Mouse (Mus musculus): ENCODE measurements around the gene Dnah2.

The Dnah2 gene

GRCm38 (mm10) chr11:69487474-69487873, 61.4 kb downstream of the Dnah2 start:
- Histone ChIP-seq H3K36me3 (ENCODE audit: control insufficient read depth, insufficient read depth, low read length, poor library complexity, severe bottlenecking) (no peaks in the 10 kb centered on the region), H3K27me3 (ENCODE audit: control insufficient read depth, insufficient read depth, low read length, poor library complexity, severe bottlenecking) (no peaks in the 10 kb centered on the region)
- DNase-seq (ENCODE audit: low read depth, low spot score): no peak

- DNase-seq (ENCODE audit: low read depth, low spot score): no peak
- no peaks in the 10 kb centered on the region for H3K36me3 ChIP-seq (ENCODE audit: control insufficient read depth, insufficient read depth, low read length, poor library complexity, severe bottlenecking)
- H3K27me3 ChIP-seq (ENCODE audit: control insufficient read depth, insufficient read depth, low read length, poor library complexity, severe bottlenecking): no peaks in the 10 kb centered on the region
These were observed 71.3 kb downstream of the Dnah2 start for GRCm38 (mm10) chr11:69477645-69478044.

GRCm38 (mm10) chr11:69476802-69477201, 72.1 kb downstream of the Dnah2 start:
- Histone ChIP-seq H3K27me3 (ENCODE audit: control insufficient read depth, insufficient read depth, low read length, poor library complexity, severe bottlenecking) (peaks cover 2% of the 10 kb centered on the region; the same call in 1 of the 2 replicates), H3K36me3 (ENCODE audit: control insufficient read depth, insufficient read depth, low read length, poor library complexity, severe bottlenecking) (no peaks in the 10 kb centered on the region)
- no peak for DNase-seq (ENCODE audit: low read depth, low spot score)

GRCm38 (mm10) chr11:69474737-69475136, 74.2 kb downstream of the Dnah2 start:
- no peaks in the 10 kb centered on the region for H3K36me3 ChIP-seq (ENCODE audit: control insufficient read depth, insufficient read depth, low read length, poor library complexity, severe bottlenecking)
- no peak for DNase-seq (ENCODE audit: low read depth, low spot score)
- H3K27me3 ChIP-seq (ENCODE audit: control insufficient read depth, insufficient read depth, low read length, poor library complexity, severe bottlenecking): peaks cover 2% of the 10 kb centered on the region; the same call in 1 of the 2 replicates

GRCm38 (mm10) chr11:69472687-69473086, 76.2 kb downstream of the Dnah2 start:
- DNase-seq (ENCODE audit: low read depth, low spot score): no peak
- Histone ChIP-seq H3K36me3 (ENCODE audit: control insufficient read depth, insufficient read depth, low read length, poor library complexity, severe bottlenecking) (no peaks in the 10 kb centered on the region), H3K27me3 (ENCODE audit: control insufficient read depth, insufficient read depth, low read length, poor library complexity, severe bottlenecking) (peaks cover 2% of the 10 kb centered on the region; the same call in 1 of the 2 replicates)

GRCm38 (mm10) chr11:69471491-69471890, 77.4 kb downstream of the Dnah2 start:
- DNase-seq (ENCODE audit: low read depth, low spot score): no peak
- Histone ChIP-seq H3K27me3 (ENCODE audit: control insufficient read depth, insufficient read depth, low read length, poor library complexity, severe bottlenecking) (peaks cover 2% of the 10 kb centered on the region), H3K36me3 (ENCODE audit: control insufficient read depth, insufficient read depth, low read length, poor library complexity, severe bottlenecking) (no peaks in the 10 kb centered on the region)

- no peaks in the 10 kb centered on the region for H3K36me3 ChIP-seq (ENCODE audit: control insufficient read depth, insufficient read depth, low read length, poor library complexity, severe bottlenecking)
- H3K27me3 ChIP-seq (ENCODE audit: control insufficient read depth, insufficient read depth, low read length, poor library complexity, severe bottlenecking): peaks cover 2% of the 10 kb centered on the region
- no peak for DNase-seq (ENCODE audit: low read depth, low spot score)
These were observed 79.6 kb downstream of the Dnah2 start for GRCm38 (mm10) chr11:69469301-69469700.

- Histone ChIP-seq H3K36me3 (ENCODE audit: control insufficient read depth, insufficient read depth, low read length, poor library complexity, severe bottlenecking) (no peaks in the 10 kb centered on the region), H3K27me3 (ENCODE audit: control insufficient read depth, insufficient read depth, low read length, poor library complexity, severe bottlenecking) (no peaks in the 10 kb centered on the region; the same call in 1 of the 2 replicates)
- DNase-seq (ENCODE audit: low read depth, low spot score): no peak
These were observed 84.9 kb downstream of the Dnah2 start for GRCm38 (mm10) chr11:69463996-69464395.

- Histone ChIP-seq H3K27me3 (ENCODE audit: control insufficient read depth, insufficient read depth, low read length, poor library complexity, severe bottlenecking) (no peaks in the 10 kb centered on the region), H3K36me3 (ENCODE audit: control insufficient read depth, insufficient read depth, low read length, poor library complexity, severe bottlenecking) (no peaks in the 10 kb centered on the region)
- DNase-seq (ENCODE audit: low read depth, low spot score): no peak
These were observed 87.3 kb downstream of the Dnah2 start for GRCm38 (mm10) chr11:69461568-69461967.

GRCm38 (mm10) chr11:69459883-69460282, 89.0 kb downstream of the Dnah2 start:
- Histone ChIP-seq H3K36me3 (ENCODE audit: control insufficient read depth, insufficient read depth, low read length, poor library complexity, severe bottlenecking) (no peaks in the 10 kb centered on the region), H3K27me3 (ENCODE audit: control insufficient read depth, insufficient read depth, low read length, poor library complexity, severe bottlenecking) (no peaks in the 10 kb centered on the region)
- DNase-seq (ENCODE audit: low read depth, low spot score): no peak

- DNase-seq (ENCODE audit: low read depth, low spot score): no peak
These were observed 91.8 kb downstream of the Dnah2 start for GRCm38 (mm10) chr11:69457006-69457579.

GRCm38 (mm10) chr11:69452114-69452867, 96.6 kb downstream of the Dnah2 start:
- no peak for DNase-seq (ENCODE audit: low read depth, low spot score)
- Histone ChIP-seq H3K36me3 (ENCODE audit: control insufficient read depth, insufficient read depth, low read length, poor library complexity, severe bottlenecking) (no peaks in the 10 kb centered on the region), H3K27me3 (ENCODE audit: control insufficient read depth, insufficient read depth, low read length, poor library complexity, severe bottlenecking) (no peaks in the 10 kb centered on the region)

More at GRCm38 (mm10) chr11:69457006-69457579, 91.8 kb downstream of the Dnah2 start:
- no peaks in the 10 kb centered on the region for H3K27me3 ChIP-seq (ENCODE audit: control insufficient read depth, insufficient read depth, low read length, poor library complexity, severe bottlenecking)
- H3K36me3 ChIP-seq (ENCODE audit: control insufficient read depth, insufficient read depth, low read length, poor library complexity, severe bottlenecking): no peaks in the 10 kb centered on the region

- H3K27me3 ChIP-seq (ENCODE audit: control insufficient read depth, insufficient read depth, low read length, poor library complexity, severe bottlenecking): no peaks in the 10 kb centered on the region
- H3K36me3 ChIP-seq (ENCODE audit: control insufficient read depth, insufficient read depth, low read length, poor library complexity, severe bottlenecking): no peaks in the 10 kb centered on the region
- no peak for DNase-seq (ENCODE audit: low read depth, low spot score)
These were observed 101.6 kb downstream of the Dnah2 start for GRCm38 (mm10) chr11:69447299-69447698.

- no peak for DNase-seq (ENCODE audit: low read depth, low spot score)
- H3K36me3 ChIP-seq (ENCODE audit: control insufficient read depth, insufficient read depth, low read length, poor library complexity, severe bottlenecking): no peaks in the 10 kb centered on the region
- no peaks in the 10 kb centered on the region for H3K27me3 ChIP-seq (ENCODE audit: control insufficient read depth, insufficient read depth, low read length, poor library complexity, severe bottlenecking)
These were observed 105.6 kb downstream of the Dnah2 start for GRCm38 (mm10) chr11:69443328-69443727.

- DNase-seq (ENCODE audit: low read depth, low spot score): no peak
- H3K36me3 ChIP-seq (ENCODE audit: control insufficient read depth, insufficient read depth, low read length, poor library complexity, severe bottlenecking): no peaks in the 10 kb centered on the region
- H3K27me3 ChIP-seq (ENCODE audit: control insufficient read depth, insufficient read depth, low read length, poor library complexity, severe bottlenecking): no peaks in the 10 kb centered on the region
These were observed 111.6 kb downstream of the Dnah2 start for GRCm38 (mm10) chr11:69437291-69437690.
